Mouse (Mus musculus): ENCODE data around the gene Rin2.

DNA sequence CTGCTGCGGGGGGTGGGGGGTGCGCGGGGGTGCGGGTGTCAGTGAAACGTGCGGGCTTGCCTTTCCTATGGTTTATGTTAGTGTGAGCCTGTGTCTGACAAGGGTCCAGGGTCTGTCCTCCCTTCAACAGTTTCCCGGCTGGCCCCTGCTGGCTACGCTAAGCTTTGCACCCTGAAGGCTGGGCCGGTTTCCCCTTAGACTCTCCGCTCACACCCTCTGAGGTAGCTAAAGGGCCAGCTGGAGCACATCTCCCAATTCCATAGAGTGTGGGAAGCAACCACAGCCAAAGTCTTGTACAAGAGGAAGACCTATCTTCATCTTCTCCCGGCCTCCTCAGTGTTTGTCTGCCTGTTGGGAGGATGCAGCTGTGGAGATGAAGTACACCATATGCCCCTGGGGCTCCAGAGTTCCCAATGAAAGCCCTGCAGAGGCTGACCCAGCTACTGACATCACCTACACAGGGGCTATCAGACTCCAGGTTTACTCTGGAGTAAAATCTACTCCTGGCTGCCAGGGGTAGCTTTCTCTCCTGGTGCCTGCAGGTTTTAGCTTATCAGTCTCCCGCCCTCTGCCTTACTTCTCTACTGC lies 19.5 kb upstream of the Rin2 start:
- no peak for TF ChIP-seq CTCF (IDR thresholded peaks at IDR 0.05; ENCODE audit: low read depth, low read length)
- no peak for TF ChIP-seq GATA2 (IDR thresholded peaks at IDR 0.05; ENCODE audit: borderline replicate concordance, low read depth, low read length)
- no peak for TF ChIP-seq TAL1 (conservative IDR thresholded peaks at IDR 0.05; ENCODE audit: low read depth, low read length)
- no peak for TF ChIP-seq GATA1 (IDR thresholded peaks at IDR 0.05; ENCODE audit: borderline replicate concordance, low read length)
- TF ChIP-seq POLR2AphosphoS5 (IDR thresholded peaks at IDR 0.05; ENCODE audit: insufficient replicate concordance, low read depth, low read length), result no peak

Measured in G1E (cell line).